8 mouse cellular contexts compared by ENCODE assay signal in genomic region chr7:19003902-19004630, GRCm38 (mm10). TPM values are rescaled to one million over a fixed set of nuclear protein-coding genes. Genes with fewer than 3 reads are reported as not detected.
DNase-seq lines count a peak whose midpoint lies in the region; ATAC-seq and TF ChIP-seq lines count a peak whose summit lies in the region.

Irf2bp1 (plus strand) TSS chr7:19004044.

- DNase-seq in brain, embryonic 14.5 days (ENCODE audit: low read depth): peak; percentile 98
- peak; percentile 84 for DNase-seq in liver, adult 2 months (ENCODE audit: extremely low read depth, low read depth, low spot score)
- DNase-seq in splenic B cell, adult 2 months (ENCODE audit: low read depth, low spot score): peak; percentile 95

- no peak for TF ChIP-seq CTCF in C2C12 (IDR thresholded peaks at IDR 0.05; ENCODE audit: control insufficient read depth, insufficient read depth, insufficient read length)
- TF ChIP-seq CTCF in brain, embryonic 14.5 days (IDR thresholded peaks at IDR 0.05; ENCODE audit: borderline replicate concordance, extremely low read depth, insufficient read depth, insufficient read length): no peak
- TF ChIP-seq CTCF in liver, adult 2 months (IDR thresholded peaks at IDR 0.05; ENCODE audit: low read depth, low read length): no peak

- ATAC-seq in heart, embryonic 11.5 days (replicated peaks; ENCODE audit: insufficient number of reproducible peaks, low FRiP score, low TSS enrichment): peak; percentile 46
- ATAC-seq in kidney, embryonic 16.5 days (ENCODE audit: low FRiP score, low TSS enrichment): peak; percentile 62

- H3K27me3 ChIP-seq in C2C12 (ENCODE audit: control insufficient read depth, insufficient read depth, insufficient read length): no peaks in the 10 kb centered on the region
- no peaks in the 10 kb centered on the region for H3K27me3 ChIP-seq in erythroblast, embryonic 14.5 days (ENCODE audit: control insufficient read depth)
- no peaks in the 10 kb centered on the region for H3K27me3 ChIP-seq in heart, embryonic 11.5 days (ENCODE audit: control insufficient read depth, insufficient read depth, low read length)
- H3K27me3 ChIP-seq in kidney, embryonic 16.5 days (ENCODE audit: insufficient read depth, low read length): no peaks in the 10 kb centered on the region
- H3K27me3 ChIP-seq in liver, adult 2 months (ENCODE audit: control insufficient read depth, insufficient read depth, low read length): no peaks in the 10 kb centered on the region
- no peaks in the 10 kb centered on the region for H3K27me3 ChIP-seq in myocyte (ENCODE audit: control insufficient read depth, insufficient read depth, insufficient read length)
- H3K27me3 ChIP-seq in splenic B cell, adult 2 months (ENCODE audit: control insufficient read depth, insufficient read depth, low read length, poor library complexity, severe bottlenecking): no peaks in the 10 kb centered on the region

- H3K27ac ChIP-seq in heart, embryonic 11.5 days (ENCODE audit: low read depth, low read length): peak within 1 kb of the TSS; percentile 88
- peak within 1 kb of the TSS; percentile 97 for H3K27ac ChIP-seq in kidney, embryonic 16.5 days (ENCODE audit: low read length)
- H3K27ac ChIP-seq in liver, adult 2 months (replicated peaks; ENCODE audit: insufficient read depth, low read depth, low read length): peak within 1 kb of the TSS; percentile 89

- peaks cover 4% of the 10 kb centered on the region for H3K9me3 ChIP-seq in erythroblast, embryonic 14.5 days (ENCODE audit: control insufficient read depth, low read length)
- no peaks in the 10 kb centered on the region for H3K9me3 ChIP-seq in heart, embryonic 11.5 days (replicated peaks; ENCODE audit: control insufficient read depth, low read length)
- H3K9me3 ChIP-seq in kidney, embryonic 16.5 days (ENCODE audit: low read length): no peaks in the 10 kb centered on the region

- peak; percentile 94 for TF ChIP-seq POLR2A in brain, embryonic 14.5 days (IDR thresholded peaks at IDR 0.05; ENCODE audit: borderline replicate concordance, extremely low read depth, insufficient read depth, insufficient read length, poor library complexity, severe bottlenecking)
- peak; percentile 82 for TF ChIP-seq POLR2A in liver, adult 2 months (IDR thresholded peaks at IDR 0.05; ENCODE audit: extremely low read depth, insufficient read depth, low read length)
- TF ChIP-seq POLR2A in myocyte (IDR thresholded peaks at IDR 0.05; ENCODE audit: insufficient read length, low read depth): peak; percentile 85

- H3K4me3 ChIP-seq in C2C12 (ENCODE audit: insufficient read depth, poor library complexity, severe bottlenecking) (peak within 1 kb of the TSS; percentile 45), myocyte (peak within 1 kb of the TSS; percentile 37)
- peak within 1 kb of the TSS; percentile 84 for H3K4me3 ChIP-seq in erythroblast, embryonic 14.5 days (replicated peaks)
- peak within 1 kb of the TSS; percentile 85 for H3K4me3 ChIP-seq in heart, embryonic 11.5 days (ENCODE audit: low read depth, low read length)
- H3K4me3 ChIP-seq in kidney, embryonic 16.5 days (ENCODE audit: low read length): peak within 1 kb of the TSS; percentile 86
- peak within 1 kb of the TSS; percentile 71 for H3K4me3 ChIP-seq in liver, adult 2 months (ENCODE audit: insufficient read depth, low read depth, low read length)

- peaks cover 4% of the 10 kb centered on the region for H3K36me3 ChIP-seq in C2C12 (ENCODE audit: control insufficient read depth, insufficient read depth)
- peaks cover 27% of the 10 kb centered on the region for H3K36me3 ChIP-seq in erythroblast, embryonic 14.5 days (ENCODE audit: control insufficient read depth)
- H3K36me3 ChIP-seq in heart, embryonic 11.5 days (ENCODE audit: control insufficient read depth, insufficient read depth, low read length): peaks cover 10% of the 10 kb centered on the region; the same call in 1 of the 2 replicates
- peaks cover 16% of the 10 kb centered on the region for H3K36me3 ChIP-seq in kidney, embryonic 16.5 days (ENCODE audit: insufficient read depth, low read length)
- H3K36me3 ChIP-seq in liver, adult 2 months (ENCODE audit: control insufficient read depth, insufficient read depth, low read length): no peaks in the 10 kb centered on the region
- H3K36me3 ChIP-seq in myocyte (ENCODE audit: control insufficient read depth, insufficient read depth): no peaks in the 10 kb centered on the region
- peaks cover 6% of the 10 kb centered on the region; the same call in 1 of the 2 replicates for H3K36me3 ChIP-seq in splenic B cell, adult 2 months (ENCODE audit: control insufficient read depth, insufficient read depth, low read length, poor library complexity, severe bottlenecking)

- peak within 1 kb of the TSS; percentile 91 for H3K9ac ChIP-seq in heart, embryonic 11.5 days (ENCODE audit: low read depth, low read length)
- H3K9ac ChIP-seq in kidney, embryonic 16.5 days (replicated peaks; ENCODE audit: low read length): peak within 1 kb of the TSS; percentile 95
- peak within 1 kb of the TSS; percentile 93 for H3K9ac ChIP-seq in liver, adult 2 months (ENCODE audit: low read depth, low read length)

- H3K4me2 ChIP-seq in heart, embryonic 11.5 days: peak within 1 kb of the TSS; percentile 100
- peak within 1 kb of the TSS; percentile 98 for H3K4me2 ChIP-seq in kidney, embryonic 16.5 days (replicated peaks; ENCODE audit: low read depth, low read length)
- H3K4me2 ChIP-seq in myocyte (ENCODE audit: low read depth): peak within 1 kb of the TSS; percentile 91

- H3K79me2 ChIP-seq in C2C12 (ENCODE audit: control insufficient read depth, insufficient read depth) (peaks cover 33% of the 10 kb centered on the region), myocyte (ENCODE audit: control insufficient read depth, insufficient read depth) (peaks cover 17% of the 10 kb centered on the region)
- peaks cover 18% of the 10 kb centered on the region for H3K79me2 ChIP-seq in liver, adult 2 months (ENCODE audit: control insufficient read depth, insufficient read depth, low read length)

- H3K4me1 ChIP-seq in erythroblast, embryonic 14.5 days (ENCODE audit: control insufficient read depth): peaks cover 69% of the 10 kb centered on the region
- H3K4me1 ChIP-seq in heart, embryonic 11.5 days (ENCODE audit: control insufficient read depth, insufficient read depth, low read length): peaks cover 29% of the 10 kb centered on the region
- H3K4me1 ChIP-seq in kidney, embryonic 16.5 days (ENCODE audit: insufficient read depth, low read length): peaks cover 57% of the 10 kb centered on the region
- H3K4me1 ChIP-seq in liver, adult 2 months (ENCODE audit: control insufficient read depth, insufficient read depth, low read length): peaks cover 33% of the 10 kb centered on the region

- H3ac ChIP-seq in C2C12 (ENCODE audit: control insufficient read depth, insufficient read length, low read depth): peak within 1 kb of the TSS; percentile 97
- H3ac ChIP-seq in myocyte (ENCODE audit: control insufficient read depth, insufficient read length): peak within 1 kb of the TSS; percentile 76

- WGBS in heart, embryonic 11.5 days (ENCODE audit: insufficient replicate concordance): under 1% methylated on average over 90 of the region's 90 CpGs
- under 1% methylated on average over 68 of the region's 90 CpGs for WGBS in kidney, embryonic 16.5 days
- WGBS in liver, adult 2 months: under 1% methylated on average over 87 of the region's 90 CpGs

- H3K79me3 ChIP-seq in C2C12 (ENCODE audit: low read depth): peaks cover 18% of the 10 kb centered on the region

TF ChIP-seq in C2C12, 6 proteins besides CTCF, POLR2A, EP300 and RAD21:
- TF ChIP-seq MAX (IDR thresholded peaks at IDR 0.05): peak; percentile 58
- no peak for TF ChIP-seq MYOG (IDR thresholded peaks at IDR 0.05; ENCODE audit: control insufficient read depth, extremely low read depth, insufficient read length)

TF ChIP-seq in myocyte, 11 proteins besides CTCF, POLR2A, EP300 and RAD21:
- TF ChIP-seq CEBPB (IDR thresholded peaks at IDR 0.05; ENCODE audit: insufficient read depth, poor library complexity, severe bottlenecking) (0 out of 2 replicates have a peak, but pooled peaks have one; percentile 23), POLR2AphosphoS2 (IDR thresholded peaks at IDR 0.05; ENCODE audit: insufficient read length, low read depth) (peak; percentile 90), E2F4 (IDR thresholded peaks at IDR 0.05; ENCODE audit: insufficient read depth) (peak; percentile 73), MAX (IDR thresholded peaks at IDR 0.05; ENCODE audit: low read depth) (no peak), TCF3 (IDR thresholded peaks at IDR 0.05; ENCODE audit: insufficient read length, low read depth) (no peak), MYOG (IDR thresholded peaks at IDR 0.05; ENCODE audit: control insufficient read depth in 1 of 3, insufficient read depth in 1 of 3, insufficient read length in 2 of 3, low read depth in 2 of 3) (no peak), REST (IDR thresholded peaks at IDR 0.05; ENCODE audit: insufficient read depth, insufficient read length) (no peak), SRF (IDR thresholded peaks at IDR 0.05; ENCODE audit: control insufficient read depth, insufficient read length, low read depth) (no peak), MYOD1 (IDR thresholded peaks at IDR 0.05; ENCODE audit: control insufficient read depth in 1 of 3, insufficient read length in 2 of 3, low read depth in 2 of 3) (no peak), USF1 (IDR thresholded peaks at IDR 0.05; ENCODE audit: low read depth) (no peak), TCF12 (IDR thresholded peaks at IDR 0.05; ENCODE audit: insufficient read depth, poor library complexity, severe bottlenecking) (no peak)

RNA-seq across cellular contexts. Expression of gene Irf2bp1, which starts in this region (rescaled TPM):
- polyA plus RNA-seq in C2C12 (2012; fragmentation: generic; extraction: Trizol): 39.4 TPM
- polyA plus RNA-seq in brain, embryonic 14.5 days (2012; rRNA removed): 48.9 and 54.6 TPM in 2 replicates
- polyA plus RNA-seq in erythroblast, embryonic 14.5 days (2012): 5.0 and 5.5 TPM in 2 replicates
- 13.9 and 14.2 TPM in 2 replicates for polyA plus RNA-seq in heart, embryonic 11.5 days (2014; fragmentation: Nextera tagmentation; extraction: Ambion mirVana)
- polyA plus RNA-seq in kidney, embryonic 16.5 days (2015; fragmentation: Nextera tagmentation; extraction: Ambion mirVana): 21.4 and 23.5 TPM in 2 replicates
- 4.5 and 7.3 TPM in 2 replicates for total RNA-seq in liver, adult 2 months (2014; rRNA removed)
- 13.2 and 14.6 TPM in 2 replicates for polyA plus RNA-seq in liver, adult 2 months (2012; rRNA removed)
- polyA plus RNA-seq in myocyte (2012; fragmentation: generic; extraction: Trizol): 27.6 TPM

Comparison
In these comparisons a context has a peak if more than half of its experiments do, and no peak if none do; other contexts are left out.
1. Peak in every context shown above with its lines: DNase-seq, ATAC-seq, H3K4me3 ChIP-seq and H3K27ac ChIP-seq.